Mouse (Mus musculus) brain, embryonic 14.5 days (tissue): ENCODE results near the gene Trak1. TPM values are rescaled to one million over a fixed set of nuclear protein-coding genes. Genes with fewer than 3 reads are reported as not detected.

Source experiments
- DNase-seq: peaks from one replicate; pipeline ENCODE4 v3.0.0-alpha.2; 2011; ENCODE audit warnings: low read depth
- CTCF ChIP-seq: fragments of 200-500 bp; IDR thresholded peaks from 2 replicates; pipeline ENCODE4 v1.5.1; 2012; ENCODE audit warnings: inconsistent platforms, mild to moderate bottlenecking, moderate library complexity, borderline replicate concordance; ENCODE audit not compliant: insufficient read depth, insufficient read length; ENCODE audit errors: extremely low read depth
- POLR2A ChIP-seq: fragments of 200-500 bp; IDR thresholded peaks from 2 replicates; pipeline ENCODE4 v1.6.1; 2012; ENCODE audit warnings: mild to moderate bottlenecking, inconsistent platforms, borderline replicate concordance; ENCODE audit not compliant: poor library complexity, insufficient read depth, insufficient read length, severe bottlenecking; ENCODE audit errors: extremely low read depth
- polyA plus RNA-seq: library from polyadenylated mRNA; depleted of rRNA; stranded (reverse); fragments of >200 nt; gene quantifications from 2 replicates; pipeline ENCODE4 v1.2.3, GENCODE M21; 2012

The Trak1 gene
- polyA plus RNA-seq, 1 experiment, result 77.7 TPM

- TF ChIP-seq CTCF (no peak), POLR2A (no peak)
- peak; percentile 78 for DNase-seq
These were observed 74.8 kb downstream of the Trak1 start for GRCm38 (mm10) chr9:121371946-121372646.

- TF ChIP-seq CTCF, result no peak
- TF ChIP-seq POLR2A, result no peak
- DNase-seq, result peak; percentile 57
These were observed 75.8 kb downstream of the Trak1 start for GRCm38 (mm10) chr9:121373107-121373506.

GRCm38 (mm10) chr9:121373512-121373911 lies 76.2 kb downstream of the Trak1 start:
- no peak for TF ChIP-seq POLR2A
- DNase-seq, result no peak

GRCm38 (mm10) chr9:121374076-121374863 lies 77.0 kb downstream of the Trak1 start:
- peak; percentile 88 for DNase-seq
- peak; percentile 94 for TF ChIP-seq CTCF
- no peak for TF ChIP-seq POLR2A

DNA sequence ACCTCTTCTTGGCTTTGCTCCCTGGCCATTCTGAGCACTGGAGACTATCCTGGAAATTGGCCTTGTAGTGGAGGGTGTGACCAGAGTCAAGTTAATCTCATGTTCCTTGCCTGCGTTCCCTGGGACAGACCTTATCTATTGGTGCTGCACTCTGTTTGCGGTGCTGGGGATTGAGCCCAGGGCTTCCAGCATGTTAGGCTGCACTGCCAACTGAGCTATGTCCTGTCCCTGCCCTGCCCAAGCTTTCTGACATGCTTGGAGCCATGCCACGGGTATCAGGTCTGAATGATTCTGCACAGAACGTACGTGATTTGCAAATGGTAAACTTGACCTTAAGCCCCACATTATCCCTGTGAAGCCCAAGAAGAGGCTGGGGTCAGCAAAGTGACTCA lies 77.6 kb downstream of the Trak1 start:
- TF ChIP-seq POLR2A (no peak), CTCF (no peak)
- DNase-seq, result no peak

GRCm38 (mm10) chr9:121376094-121376493 lies 78.8 kb downstream of the Trak1 start:
- no peak for TF ChIP-seq CTCF
- TF ChIP-seq POLR2A, result no peak
- no peak for DNase-seq

DNA sequence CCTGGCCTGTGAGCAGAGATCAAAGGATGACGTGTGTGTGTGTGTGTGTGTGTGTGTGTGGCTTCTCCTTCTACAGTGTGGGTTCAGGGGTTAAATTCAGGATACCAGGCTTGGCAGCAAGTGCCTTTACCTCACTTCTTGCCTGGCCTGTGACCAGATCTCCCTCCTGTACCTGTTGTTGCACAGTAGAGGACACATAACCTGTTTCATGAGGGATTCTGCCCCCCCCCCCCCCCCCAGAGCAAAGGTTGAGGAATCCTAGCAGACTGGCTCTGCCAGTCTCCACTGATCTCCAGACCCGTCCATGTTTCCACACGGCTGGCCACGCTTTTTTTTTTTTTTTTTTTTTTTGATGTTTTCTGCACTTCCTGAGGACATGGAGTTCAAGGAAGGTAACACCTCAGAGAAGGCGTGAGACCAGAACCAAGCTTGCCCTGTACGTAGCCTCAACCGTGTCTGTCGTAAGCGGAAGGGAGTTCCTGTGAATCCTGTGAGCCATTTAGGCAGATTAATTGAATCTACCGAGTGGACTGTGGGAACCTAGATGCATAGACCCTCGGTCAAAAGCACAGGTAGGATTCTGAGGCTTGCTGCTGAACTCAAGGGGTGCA lies 83.1 kb downstream of the Trak1 start:
- DNase-seq, result no peak
- TF ChIP-seq CTCF (no peak), POLR2A (no peak)

DNA sequence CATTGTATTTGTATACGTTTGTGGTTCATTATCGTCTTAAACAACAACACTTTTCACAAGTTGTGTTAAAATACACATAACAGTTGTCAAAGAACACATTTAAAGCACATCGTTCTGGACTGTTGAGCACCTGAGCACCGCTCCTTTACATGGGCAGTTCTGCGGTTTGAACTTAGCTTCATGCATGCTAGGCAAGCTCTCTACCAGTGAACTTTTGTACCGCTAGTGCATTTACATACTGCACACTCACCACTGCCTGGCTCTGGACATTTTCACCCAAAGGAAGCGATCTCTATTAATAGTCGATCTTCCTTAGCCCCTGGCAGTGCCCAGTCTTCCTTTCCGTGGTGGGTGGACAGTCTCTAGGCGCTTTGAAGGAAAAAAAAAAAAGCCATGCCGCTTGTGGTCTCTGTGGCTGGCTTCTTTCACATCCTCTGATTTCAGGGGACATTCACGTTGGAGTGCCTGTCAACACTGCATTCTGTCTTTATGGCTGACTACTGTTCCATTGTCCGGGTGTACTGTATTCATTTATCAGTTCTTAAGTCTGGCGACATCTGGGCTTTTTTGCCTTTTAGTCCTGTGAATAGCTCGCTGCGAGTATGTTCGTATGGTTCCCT lies 84.5 kb downstream of the Trak1 start:
- no peak for DNase-seq
- no peak for TF ChIP-seq POLR2A
- TF ChIP-seq CTCF, result no peak

GRCm38 (mm10) chr9:121382568-121382967 lies 85.3 kb downstream of the Trak1 start:
- TF ChIP-seq POLR2A (no peak), CTCF (no peak)
- no peak for DNase-seq

DNA sequence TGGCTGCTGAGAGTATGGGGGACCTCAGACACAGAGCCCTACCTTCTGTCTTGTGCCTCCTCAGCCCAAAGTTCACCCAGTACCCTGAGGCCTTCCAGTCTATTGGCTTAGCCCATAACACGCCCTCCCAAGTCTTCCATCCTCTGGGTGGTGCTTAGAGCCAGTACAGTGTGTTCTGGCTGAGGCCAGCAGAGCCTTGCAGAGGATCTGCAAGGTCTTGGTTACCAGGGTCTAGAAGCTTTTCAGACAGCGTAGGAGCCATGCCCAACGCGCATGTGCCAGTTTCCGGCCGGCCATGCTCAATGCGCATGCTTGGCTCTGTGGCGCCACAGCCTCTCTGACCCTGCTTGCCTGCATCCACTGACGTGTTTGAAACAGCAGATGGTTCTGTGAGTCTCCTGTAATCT lies 85.9 kb downstream of the Trak1 start:
- peak; percentile 62 for DNase-seq
- TF ChIP-seq POLR2A, result no peak
- TF ChIP-seq CTCF, result no peak

DNA sequence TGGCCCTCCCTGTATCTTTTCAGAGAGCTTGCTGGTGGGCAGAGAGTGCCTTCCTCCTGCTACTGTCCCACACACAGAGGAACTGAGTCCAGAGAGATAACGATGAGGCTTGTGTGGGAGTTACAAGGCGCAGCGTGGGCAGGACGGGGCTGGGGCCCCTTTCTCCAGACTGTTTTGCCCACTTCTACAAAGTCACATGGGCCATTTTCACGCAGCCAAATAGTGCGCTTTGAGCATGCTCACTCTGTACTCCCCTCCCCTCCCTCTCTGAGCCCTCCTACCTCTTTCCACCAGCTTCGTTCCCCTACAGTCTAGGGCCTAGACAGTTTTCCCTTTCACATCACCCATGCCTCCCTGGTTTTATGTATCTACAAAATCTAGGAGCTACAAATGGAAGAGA lies 87.3 kb downstream of the Trak1 start:
- no peak for TF ChIP-seq CTCF
- no peak for TF ChIP-seq POLR2A
- no peak for DNase-seq
